Comparison of ENCODE assay signal across 9 mouse cellular contexts in genomic region chr15:85635425-85635824, GRCm38 (mm10). TPM values are rescaled to one million over a fixed set of nuclear protein-coding genes. Genes with fewer than 3 reads are reported as not detected.
DNase-seq lines count a peak whose midpoint lies in the region; ATAC-seq lines count a peak whose summit lies in the region.
"Had no signal": no experiment of that assay in that cellular context is flagged by ENCODE, and none has a peak within 500 bp of the region (broad histone marks: within the 10 kb centered on the region; RNA-seq: fewer than 3 reads in every experiment).

No protein-coding gene starts in this region.

- 80% methylated on average over 6 of the region's 6 CpGs for WGBS in heart, embryonic 13.5 days
- 95% methylated on average over 6 of the region's 6 CpGs for WGBS in hindbrain, embryonic 11.5 days

- peaks cover 2% of the 10 kb centered on the region; the same call in 1 of the 2 replicates for H3K27me3 ChIP-seq in heart, embryonic 13.5 days (replicated peaks)
- H3K27me3 ChIP-seq in hindbrain, embryonic 11.5 days (ENCODE audit: control insufficient read depth, insufficient read depth, low read length) = 0 out of 2 replicates have a peak, but pooled peaks cover 2% of the 10 kb centered on the region

- H3K4me2 ChIP-seq in heart, embryonic 13.5 days = peak overlapping the region; percentile 69
- peak overlapping the region; percentile 46 for H3K4me2 ChIP-seq in hindbrain, embryonic 11.5 days (replicated peaks; ENCODE audit: low read depth, low read length)

- H3K4me1 ChIP-seq in heart, embryonic 13.5 days = peaks cover 9% of the 10 kb centered on the region
- no peaks in the 10 kb centered on the region for H3K4me1 ChIP-seq in hindbrain, embryonic 11.5 days (replicated peaks; ENCODE audit: control insufficient read depth, insufficient read depth, low read length)

- no peak for DNase-seq in heart, postnatal 10 days
- peak; percentile 80 for DNase-seq in MEL-GATA-1-ER (ENCODE audit: extremely low read depth, low read depth)
- no peak for DNase-seq in hindbrain, embryonic 11.5 days (ENCODE audit: low spot score)
- no peak for DNase-seq in right cerebral cortex, adult 2 months (ENCODE audit: low spot score in 2 of 2)
- no peak for DNase-seq in cerebellum, postnatal 14 days
- no peak for DNase-seq in lung, postnatal 4 days
- DNase-seq: kidney, postnatal 14 days had no signal

- peak overlapping the region; percentile 90 for H3K9ac ChIP-seq in heart, embryonic 13.5 days
- no peak overlapping the region; the same call in 1 of the 2 replicates for H3K9ac ChIP-seq in hindbrain, embryonic 11.5 days (ENCODE audit: low read depth, low read length)

- peak overlapping the region; percentile 95 for H3K27ac ChIP-seq in heart, embryonic 13.5 days (replicated peaks)
- H3K27ac ChIP-seq in hindbrain, embryonic 11.5 days (ENCODE audit: low read depth, low read length) = no peak overlapping the region

- H3K4me3 ChIP-seq in heart, embryonic 13.5 days = peak overlapping the region; percentile 77
- H3K4me3 ChIP-seq in hindbrain, embryonic 11.5 days (ENCODE audit: low read depth, low read length) = no peak overlapping the region; the same call in 1 of the 2 replicates

- no peaks in the 10 kb centered on the region for H3K36me3 ChIP-seq in heart, embryonic 13.5 days
- no peaks in the 10 kb centered on the region for H3K36me3 ChIP-seq in hindbrain, embryonic 11.5 days (ENCODE audit: control insufficient read depth, insufficient read depth, low read length)

- no peaks in the 10 kb centered on the region for H3K9me3 ChIP-seq in heart, embryonic 13.5 days
- H3K9me3 ChIP-seq in hindbrain, embryonic 11.5 days (ENCODE audit: control insufficient read depth, low read length) = no peaks in the 10 kb centered on the region

- no peak for ATAC-seq in heart, embryonic 13.5 days (ENCODE audit: extremely low read depth, insufficient number of reproducible peaks, low FRiP score, low TSS enrichment)
- ATAC-seq in hindbrain, embryonic 11.5 days (ENCODE audit: low FRiP score) = no peak
- peak; percentile 40 for ATAC-seq in megakaryocyte-erythroid progenitor cell, adult 5-6 weeks (replicated peaks; ENCODE audit: low FRiP score, low TSS enrichment, poor library complexity, severe bottlenecking)

- intact Hi-C loops in heart, postnatal 10 days (cut with DNase I) = loop anchor here (2.0 kb wide), 1 partner anchor 31 kb away; no protein-coding TSS in a partner anchor

RNA-seq across cellular contexts. Expression of gene Wnt7b, which starts 53.2 kb away (rescaled TPM):
- 3.5 and 4.6 TPM in 2 replicates for polyA plus RNA-seq in heart, embryonic 13.5 days (2015; fragmentation: Nextera tagmentation; extraction: Ambion mirVana)
- total RNA-seq in heart, postnatal 10 days (2021) = under 1 TPM; 0.22 to 0.25 TPM
- polyA plus RNA-seq in hindbrain, embryonic 11.5 days (2014; fragmentation: Nextera tagmentation; extraction: Ambion mirVana) = 61.6 and 79.7 TPM in 2 replicates
- total RNA-seq in megakaryocyte-erythroid progenitor cell, adult 5-6 weeks (2014; fragmentation: Nextera tagmentation) = not detected in 2 replicates
- not detected in 2 replicates for total RNA-seq in megakaryocyte-erythroid progenitor cell, adult 5-6 weeks (2017)
